Mouse (Mus musculus) NIH3T3 (cell line): ENCODE results near the gene Gm11733.
"Not testable (repeated sequence)": the region's sequence is repeated elsewhere in the genome, so short reads cannot be mapped to it uniquely, and the experiment has no call there.

ENCODE experiments used
- DNase-seq: peaks from one replicate; pipeline ENCODE4 v3.0.0-alpha.2; 2012; ENCODE audit warnings: low read depth

Gene Gm11733

GRCm38 (mm10) chr11:117484198-117484597, at the start of gene Gm11733:
Gene Gm11733 (plus strand): TSS chr11:117484368.
- no peak for DNase-seq

GRCm38 (mm10) chr11:117436401-117437109, 47.6 kb upstream of the Gm11733 start:
- DNase-seq = no peak

GRCm38 (mm10) chr11:117437110-117437490, 47.1 kb upstream of the Gm11733 start:
- DNase-seq = no peak

GRCm38 (mm10) chr11:117438363-117438762, 45.8 kb upstream of the Gm11733 start:
- DNase-seq = no peak

GRCm38 (mm10) chr11:117440865-117441425, 43.2 kb upstream of the Gm11733 start:
- DNase-seq = no peak

GRCm38 (mm10) chr11:117444090-117444489, 40.1 kb upstream of the Gm11733 start:
- no peak for DNase-seq

GRCm38 (mm10) chr11:117445707-117446106, 38.5 kb upstream of the Gm11733 start:
- DNase-seq = no peak

- no peak for DNase-seq
Measured at GRCm38 (mm10) chr11:117454086-117454485, 30.1 kb upstream of the Gm11733 start.

GRCm38 (mm10) chr11:117459148-117459547, 25.0 kb upstream of the Gm11733 start:
- DNase-seq = no peak

- DNase-seq = no peak
Measured at GRCm38 (mm10) chr11:117462202-117462864, 21.8 kb upstream of the Gm11733 start.

GRCm38 (mm10) chr11:117463416-117463815, 20.8 kb upstream of the Gm11733 start:
- not testable (repeated sequence) for DNase-seq

GRCm38 (mm10) chr11:117466292-117466691, 17.9 kb upstream of the Gm11733 start:
- no peak for DNase-seq

GRCm38 (mm10) chr11:117466911-117467310, 17.3 kb upstream of the Gm11733 start:
- no peak for DNase-seq

GRCm38 (mm10) chr11:117468585-117469363, 15.4 kb upstream of the Gm11733 start:
- DNase-seq = no peak

- DNase-seq = no peak
Measured at GRCm38 (mm10) chr11:117469724-117470123, 14.4 kb upstream of the Gm11733 start.

GRCm38 (mm10) chr11:117470586-117471195, 13.5 kb upstream of the Gm11733 start:
- DNase-seq = no peak

- no peak for DNase-seq
Measured at GRCm38 (mm10) chr11:117471625-117472283, 12.4 kb upstream of the Gm11733 start.

- no peak for DNase-seq
Measured at GRCm38 (mm10) chr11:117472885-117473284, 11.3 kb upstream of the Gm11733 start.

- no peak for DNase-seq
Measured at GRCm38 (mm10) chr11:117475204-117475603, 9.0 kb upstream of the Gm11733 start.

- peak; percentile 11 for DNase-seq
Measured at GRCm38 (mm10) chr11:117475669-117476068, 8.5 kb upstream of the Gm11733 start.

GRCm38 (mm10) chr11:117476554-117477107, 7.5 kb upstream of the Gm11733 start:
- no peak for DNase-seq
